Mouse (Mus musculus) E14TG2a.4 (cell line): ENCODE results near the gene Ntrk3.

Experiments used
- H3K27me3 ChIP-seq: 2 replicates; pipeline ENCODE4 v1.6.1; 2014; ENCODE audit warnings: low read length, control low read depth; ENCODE audit not compliant: insufficient read depth
- H3K36me3 ChIP-seq: 2 replicates; pipeline ENCODE4 v1.6.1; 2014; ENCODE audit warnings: low read length, control low read depth; ENCODE audit not compliant: insufficient read depth
- H3K4me1 ChIP-seq: replicated peaks from 2 replicates; pipeline ENCODE4 v1.6.1; 2014; ENCODE audit warnings: low read depth, low read length, control low read depth
- H3K4me3 ChIP-seq: replicated peaks from 2 replicates; pipeline ENCODE4 v1.5.1; 2014; ENCODE audit warnings: mild to moderate bottlenecking, low read length
- H3K9me3 ChIP-seq: 2 replicates; pipeline ENCODE4 v1.6.1; 2014; ENCODE audit warnings: low read length, control low read depth
- CTCF ChIP-seq: conservative IDR thresholded peaks from 2 replicates; pipeline ENCODE4 v1.5.1; 2014; ENCODE audit warnings: low read length
- NANOG ChIP-seq: IDR thresholded peaks from 2 replicates; pipeline ENCODE4 v1.6.1; 2014; ENCODE audit warnings: borderline replicate concordance, low read length, mixed read lengths
- POU5F1 ChIP-seq: IDR thresholded peaks from 2 replicates; pipeline ENCODE4 v1.6.1; 2014; ENCODE audit warnings: low read length, borderline replicate concordance

The Ntrk3 gene

GRCm38 (mm10) chr7:78190931-78191653, 546.7 kb downstream of the Ntrk3 start:
- peaks cover 4% of the 10 kb centered on the region; the same call in 1 of the 2 replicates for H3K27me3 ChIP-seq
- no peaks in the 10 kb centered on the region for H3K9me3 ChIP-seq
- no peak for TF ChIP-seq NANOG
- no peak for TF ChIP-seq CTCF
- no peak for TF ChIP-seq POU5F1
- no peak overlapping the region for H3K4me3 ChIP-seq
- H3K4me1 ChIP-seq: no peaks in the 10 kb centered on the region
- H3K36me3 ChIP-seq: no peaks in the 10 kb centered on the region

- Histone ChIP-seq H3K9me3 (no peaks in the 10 kb centered on the region), H3K4me3 (no peak overlapping the region), H3K27me3 (no peaks in the 10 kb centered on the region), H3K36me3 (no peaks in the 10 kb centered on the region), H3K4me1 (no peaks in the 10 kb centered on the region)
- no peak for TF ChIP-seq NANOG
- TF ChIP-seq CTCF: no peak
- no peak for TF ChIP-seq POU5F1
Observed at GRCm38 (mm10) chr7:78185578-78185977, 552.2 kb downstream of the Ntrk3 start.

- H3K27me3 ChIP-seq: no peaks in the 10 kb centered on the region
Observed at GRCm38 (mm10) chr7:78183396-78183795, 554.4 kb downstream of the Ntrk3 start.

GRCm38 (mm10) chr7:78179996-78180665, 557.7 kb downstream of the Ntrk3 start:
- H3K9me3 ChIP-seq: no peaks in the 10 kb centered on the region
- H3K4me3 ChIP-seq: no peak overlapping the region
- TF ChIP-seq POU5F1 (no peak), CTCF (no peak), NANOG (no peak)
- no peaks in the 10 kb centered on the region for H3K27me3 ChIP-seq
- no peaks in the 10 kb centered on the region for H3K36me3 ChIP-seq
- H3K4me1 ChIP-seq: no peaks in the 10 kb centered on the region

More at GRCm38 (mm10) chr7:78183396-78183795, 554.4 kb downstream of the Ntrk3 start:
- Histone ChIP-seq H3K4me1 (no peaks in the 10 kb centered on the region), H3K9me3 (no peaks in the 10 kb centered on the region), H3K4me3 (no peak overlapping the region), H3K36me3 (no peaks in the 10 kb centered on the region)
- no peak for TF ChIP-seq NANOG
- no peak for TF ChIP-seq POU5F1
- TF ChIP-seq CTCF: no peak

GRCm38 (mm10) chr7:78172267-78172955, 565.4 kb downstream of the Ntrk3 start:
- Histone ChIP-seq H3K27me3 (no peaks in the 10 kb centered on the region), H3K4me3 (no peak overlapping the region)

GRCm38 (mm10) chr7:78165466-78165865, 572.3 kb downstream of the Ntrk3 start:
- TF ChIP-seq NANOG (no peak), CTCF (no peak), POU5F1 (no peak)
- H3K9me3 ChIP-seq: no peaks in the 10 kb centered on the region
- H3K4me1 ChIP-seq: no peaks in the 10 kb centered on the region
- no peak overlapping the region for H3K4me3 ChIP-seq
- H3K27me3 ChIP-seq: no peaks in the 10 kb centered on the region
- no peaks in the 10 kb centered on the region for H3K36me3 ChIP-seq

More at GRCm38 (mm10) chr7:78172267-78172955, 565.4 kb downstream of the Ntrk3 start:
- H3K9me3 ChIP-seq: no peaks in the 10 kb centered on the region; the same call in 1 of the 2 replicates
- H3K4me1 ChIP-seq: no peaks in the 10 kb centered on the region
- no peaks in the 10 kb centered on the region for H3K36me3 ChIP-seq
- no peak for TF ChIP-seq POU5F1
- TF ChIP-seq NANOG: no peak
- TF ChIP-seq CTCF: no peak

- H3K9me3 ChIP-seq: no peaks in the 10 kb centered on the region
- no peak for TF ChIP-seq CTCF
- H3K27me3 ChIP-seq: no peaks in the 10 kb centered on the region
- no peaks in the 10 kb centered on the region for H3K36me3 ChIP-seq
- H3K4me1 ChIP-seq: no peaks in the 10 kb centered on the region
- no peak overlapping the region for H3K4me3 ChIP-seq
Observed at GRCm38 (mm10) chr7:78157946-78158345, 579.9 kb downstream of the Ntrk3 start.

- no peak for TF ChIP-seq CTCF
- TF ChIP-seq POU5F1: no peak
- no peaks in the 10 kb centered on the region for H3K4me1 ChIP-seq
- H3K27me3 ChIP-seq: no peaks in the 10 kb centered on the region
- H3K36me3 ChIP-seq: no peaks in the 10 kb centered on the region
- H3K9me3 ChIP-seq: no peaks in the 10 kb centered on the region
- no peak overlapping the region for H3K4me3 ChIP-seq
Observed at GRCm38 (mm10) chr7:78145251-78145650, 592.6 kb downstream of the Ntrk3 start.

GRCm38 (mm10) chr7:78144849-78145248, 593.0 kb downstream of the Ntrk3 start:
- no peak overlapping the region for H3K4me3 ChIP-seq
- no peaks in the 10 kb centered on the region for H3K4me1 ChIP-seq
- TF ChIP-seq POU5F1 (no peak), NANOG (no peak), CTCF (no peak)
- H3K36me3 ChIP-seq: no peaks in the 10 kb centered on the region
- H3K27me3 ChIP-seq: no peaks in the 10 kb centered on the region
- no peaks in the 10 kb centered on the region for H3K9me3 ChIP-seq
